Mouse (Mus musculus) right cerebral cortex, postnatal 36 days (tissue): ENCODE measurements around the gene Rimklb.

ENCODE experiments used
- DNase-seq, 2 experiments: peaks; one replicate each; pipeline ENCODE4 v3.0.0; 2022; ENCODE audit warnings: low spot score in 2 of 2, mixed read lengths in 1 of 2

Rimklb gene

DNA sequence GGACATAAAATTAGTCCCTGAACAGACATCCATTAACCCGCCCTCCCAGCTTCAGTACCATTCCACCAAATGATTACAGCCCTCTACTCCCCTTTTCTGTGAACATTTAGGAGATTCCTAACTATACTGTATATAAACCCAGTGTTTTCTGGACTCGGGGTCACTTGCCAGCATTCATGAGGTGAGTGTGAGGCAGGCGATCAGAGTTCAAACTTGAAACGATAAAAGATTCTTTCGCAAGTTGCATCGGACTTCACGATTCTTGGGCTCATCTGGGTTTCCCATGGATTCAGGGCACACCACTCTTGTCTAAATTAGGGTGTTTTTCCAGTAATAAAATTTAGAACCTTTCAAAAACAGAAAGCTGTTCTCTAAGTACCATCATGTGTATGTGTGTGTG, 71.1 kb downstream of the Rimklb start:
- DNase-seq, result no peak

DNA sequence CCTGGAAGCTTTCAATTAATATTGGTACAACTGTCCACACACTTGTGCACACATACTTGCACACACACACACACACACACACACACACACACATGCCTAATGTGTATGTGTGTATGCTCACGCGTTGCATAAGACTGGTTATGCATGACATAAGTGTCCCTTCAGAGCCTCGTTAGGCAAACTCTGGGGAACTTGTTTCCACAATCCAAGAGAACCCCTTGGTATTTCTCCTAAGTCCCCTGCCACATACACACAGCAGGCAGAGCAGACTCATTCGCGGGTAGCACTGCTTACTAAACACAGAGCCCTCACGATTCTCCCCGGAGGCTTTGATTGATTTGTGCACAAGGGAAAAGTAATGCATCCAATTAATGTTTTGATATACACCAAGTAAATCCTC, 81.5 kb downstream of the Rimklb start:
- no peak for DNase-seq

DNA sequence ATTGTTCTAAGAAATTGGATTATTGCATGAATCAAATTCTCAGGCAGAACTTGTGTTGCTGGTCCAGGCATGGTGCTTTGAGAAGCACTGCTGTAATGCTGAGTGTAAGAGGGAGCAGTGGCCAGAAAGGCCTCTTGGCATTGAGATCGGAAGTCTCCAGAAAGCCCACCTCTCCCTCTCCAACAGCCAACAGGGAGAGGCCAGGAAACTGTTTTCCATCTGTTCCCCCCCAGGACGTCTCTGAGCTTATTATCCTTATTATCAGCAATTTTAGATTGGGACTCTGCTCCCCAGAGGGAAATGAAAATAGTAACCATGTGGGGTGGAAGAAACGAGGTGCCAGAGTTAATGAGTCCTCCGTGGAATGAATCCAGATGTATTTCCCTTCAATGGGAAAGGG, 82.2 kb downstream of the Rimklb start:
- no peak for DNase-seq

GRCm38 (mm10) chr6:122411281-122411680, 87.3 kb downstream of the Rimklb start:
- no peak for DNase-seq

DNA sequence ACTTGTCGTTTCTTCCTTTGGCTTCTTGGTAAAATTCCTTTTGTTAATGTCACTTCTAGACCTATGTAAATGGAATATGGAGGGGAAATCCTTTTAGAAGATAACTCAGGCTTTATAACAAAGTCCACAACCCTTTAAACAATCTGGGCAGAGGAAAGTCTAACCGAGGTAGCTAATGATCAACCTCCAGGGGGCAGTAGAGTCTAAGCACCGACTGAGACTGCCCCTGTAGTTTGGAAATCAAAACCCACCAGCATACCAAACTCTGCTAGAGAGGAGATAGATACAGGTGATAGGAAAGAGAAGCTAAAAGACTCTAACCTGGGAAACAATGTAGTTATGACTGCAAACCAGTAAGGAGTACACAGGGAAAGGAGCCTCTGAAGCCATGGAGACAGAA, 96.3 kb downstream of the Rimklb start:
- DNase-seq, result no peak

- DNase-seq, result no peak
Observed at GRCm38 (mm10) chr6:122400263-122400662, 98.3 kb downstream of the Rimklb start.
